Mouse (Mus musculus) heart, postnatal 4 days (tissue): ENCODE measurements around the gene Parp14. TPM values are rescaled to one million over a fixed set of nuclear protein-coding genes. Genes with fewer than 3 reads are reported as not detected.
"Not testable (repeated sequence)": the region's sequence is repeated elsewhere in the genome, so short reads cannot be mapped to it uniquely, and the experiment has no call there.

Source experiments
- DNase-seq: peaks from one replicate; pipeline ENCODE4 v3.0.0; 2021
- total RNA-seq, 2 experiments: library from RNA; stranded (reverse); gene quantifications; 2 replicates each; pipeline ENCODE4 v1.2.3; 2021

The Parp14 gene
- 1 to 10 TPM; 5.2 to 5.4 TPM for total RNA-seq

DNA sequence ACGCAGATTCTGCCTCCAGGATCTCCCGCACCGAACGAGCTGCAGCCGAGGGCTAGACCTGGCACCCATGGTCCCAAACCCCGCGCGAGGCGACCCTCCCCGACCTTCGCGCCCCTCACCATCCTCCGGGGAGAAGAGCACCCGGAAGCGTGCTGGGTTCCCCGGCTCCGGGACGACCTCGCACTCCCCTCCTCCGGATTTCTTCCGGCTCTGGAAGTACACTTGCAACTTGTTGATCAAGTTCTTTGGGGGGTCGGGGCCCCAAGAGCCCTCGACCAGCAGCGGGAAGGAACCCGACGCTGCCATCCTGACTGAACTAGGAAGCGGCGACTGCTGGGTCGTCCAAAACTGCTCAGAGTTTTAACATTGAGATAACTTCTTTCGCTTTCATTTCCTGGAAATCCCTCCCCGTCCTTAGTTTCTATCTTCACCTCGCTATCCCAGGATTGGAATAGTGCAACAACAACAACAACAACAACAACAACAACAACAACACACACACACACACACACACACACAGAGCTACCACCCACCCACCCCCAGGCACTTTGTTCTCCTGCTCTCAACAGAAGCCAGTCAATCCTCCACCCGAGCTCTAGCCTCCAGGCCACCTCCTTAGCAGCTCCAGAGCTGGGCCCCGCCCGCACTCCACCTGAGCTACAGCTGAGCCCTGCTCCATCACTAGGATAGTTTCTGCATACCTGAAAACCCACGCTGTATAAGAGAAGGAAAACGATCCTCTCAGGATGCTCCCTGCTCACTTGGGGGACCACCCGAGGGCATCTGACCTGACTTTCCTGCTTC, at the start of gene Parp14:
Parp14 (minus strand) TSS at position 497 of the 804 bp plus-strand sequence.
- peak; percentile 41 for DNase-seq

GRCm38 (mm10) chr16:35918721-35919543, 47.6 kb upstream of the Parp14 start:
- DNase-seq = no peak

- DNase-seq = no peak
Measured at GRCm38 (mm10) chr16:35914301-35914700, 43.0 kb upstream of the Parp14 start.

- peak; percentile 27 for DNase-seq
Measured at GRCm38 (mm10) chr16:35913526-35913925, 42.2 kb upstream of the Parp14 start.

DNA sequence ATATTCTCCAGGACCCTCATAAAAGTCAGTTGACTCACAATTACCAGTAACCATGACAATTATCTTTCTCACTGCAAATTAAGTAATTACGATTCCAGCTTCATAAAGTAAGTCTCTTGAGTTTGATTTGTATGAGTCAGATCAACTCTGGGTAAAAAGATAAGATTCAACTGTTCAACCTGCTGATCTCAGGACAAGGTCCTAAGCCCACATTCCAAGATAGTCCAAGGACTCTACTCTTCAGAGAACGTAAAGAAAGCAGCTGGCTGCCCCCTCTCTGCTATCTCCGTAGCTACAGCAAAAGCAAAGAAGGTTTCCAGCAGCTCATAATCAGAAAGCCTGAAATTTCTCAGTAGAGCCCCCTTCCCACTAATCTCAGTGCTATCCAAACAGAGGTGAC, 40.1 kb upstream of the Parp14 start:
- DNase-seq = no peak

DNA sequence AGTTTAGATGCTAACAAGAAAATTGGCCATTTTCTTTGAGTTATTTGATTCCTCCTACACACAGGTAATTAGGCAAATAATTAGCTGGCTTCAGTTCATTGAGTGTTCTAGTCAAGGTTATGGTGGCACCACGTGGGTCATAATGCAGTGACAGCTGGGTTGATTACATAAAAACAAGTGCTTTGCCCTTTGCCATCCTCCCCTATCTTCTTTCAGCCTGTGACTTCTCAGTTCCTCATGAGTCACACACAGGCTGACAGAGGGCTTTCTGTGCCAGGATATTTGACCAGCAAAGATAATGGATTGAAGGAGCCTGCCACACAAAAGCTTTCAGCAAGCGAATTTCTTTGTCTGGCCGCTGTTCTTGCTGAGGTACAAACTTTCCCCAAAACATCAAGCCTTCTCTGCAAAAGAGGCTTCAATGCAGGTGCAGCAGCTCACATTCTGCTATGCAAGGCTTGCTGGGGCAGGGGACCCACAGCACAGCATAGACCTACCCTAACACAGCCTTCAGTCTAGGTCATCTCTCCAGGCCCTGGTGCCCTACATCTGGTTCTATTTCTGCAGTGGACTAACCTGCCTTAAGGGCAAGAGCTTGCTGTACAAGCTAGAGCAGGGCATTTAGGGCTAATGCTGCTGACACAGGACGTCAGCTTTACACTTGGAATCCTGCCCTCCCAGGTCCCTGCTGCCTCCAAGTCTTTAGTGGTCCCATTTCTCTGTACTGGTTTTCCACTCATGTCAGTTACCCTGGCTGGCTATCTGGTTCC, 36.3 kb upstream of the Parp14 start:
- DNase-seq = peak; percentile 21

- no peak for DNase-seq
Measured at GRCm38 (mm10) chr16:35906887-35907286, 35.5 kb upstream of the Parp14 start.

DNA sequence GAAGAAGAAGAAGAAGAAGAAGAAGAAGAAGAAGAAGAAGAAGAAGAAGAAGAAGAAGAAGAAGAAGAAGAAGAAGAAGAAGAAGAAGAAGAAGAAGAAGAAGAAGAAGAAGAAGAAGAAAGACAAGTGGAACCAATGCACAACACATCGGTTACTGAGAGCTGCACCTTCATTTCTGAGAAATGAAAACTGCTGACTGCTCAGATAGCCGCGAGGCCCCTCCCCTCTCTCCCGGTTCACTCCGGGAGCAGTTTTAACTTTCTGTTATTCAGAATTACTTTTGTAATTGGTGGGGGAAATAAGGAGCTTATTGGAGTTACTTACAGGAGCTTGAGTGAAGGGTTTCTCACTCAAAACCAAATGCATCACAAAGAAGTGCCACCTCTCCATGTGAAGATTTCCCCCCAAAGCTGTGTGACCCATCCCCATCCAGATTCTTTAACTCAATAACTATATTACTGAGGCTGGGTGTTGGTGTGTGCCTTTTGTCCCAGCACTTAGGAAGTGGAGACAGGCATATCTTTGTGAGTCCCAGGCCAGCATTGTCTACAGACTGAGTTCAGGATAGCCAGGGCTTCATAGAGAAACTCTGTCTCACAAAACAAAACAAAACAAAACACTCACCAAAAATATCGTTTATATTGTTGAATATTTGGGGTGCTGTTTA, 34.6 kb upstream of the Parp14 start:
- no peak for DNase-seq

DNA sequence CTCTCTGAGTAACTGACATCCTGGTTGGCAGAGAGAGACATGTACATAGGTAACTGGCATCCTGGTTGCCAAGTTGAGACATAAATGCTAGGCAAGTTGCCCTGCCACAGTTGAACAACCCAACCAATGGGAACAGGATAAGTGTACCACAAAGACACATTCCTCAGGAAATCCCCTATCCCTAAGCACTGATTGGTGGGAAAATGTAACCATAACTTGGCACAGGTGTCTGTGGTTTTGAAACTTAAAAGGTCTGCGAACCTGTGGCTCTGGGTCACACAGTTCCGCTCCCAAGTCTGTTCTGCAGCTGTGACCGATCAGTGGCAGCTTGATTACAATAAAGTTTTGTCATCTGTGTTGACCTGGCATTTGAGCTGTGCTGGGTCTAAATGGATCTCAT, 34.0 kb upstream of the Parp14 start:
- DNase-seq = no peak

GRCm38 (mm10) chr16:35904121-35904736, 32.9 kb upstream of the Parp14 start:
- no peak for DNase-seq

DNA sequence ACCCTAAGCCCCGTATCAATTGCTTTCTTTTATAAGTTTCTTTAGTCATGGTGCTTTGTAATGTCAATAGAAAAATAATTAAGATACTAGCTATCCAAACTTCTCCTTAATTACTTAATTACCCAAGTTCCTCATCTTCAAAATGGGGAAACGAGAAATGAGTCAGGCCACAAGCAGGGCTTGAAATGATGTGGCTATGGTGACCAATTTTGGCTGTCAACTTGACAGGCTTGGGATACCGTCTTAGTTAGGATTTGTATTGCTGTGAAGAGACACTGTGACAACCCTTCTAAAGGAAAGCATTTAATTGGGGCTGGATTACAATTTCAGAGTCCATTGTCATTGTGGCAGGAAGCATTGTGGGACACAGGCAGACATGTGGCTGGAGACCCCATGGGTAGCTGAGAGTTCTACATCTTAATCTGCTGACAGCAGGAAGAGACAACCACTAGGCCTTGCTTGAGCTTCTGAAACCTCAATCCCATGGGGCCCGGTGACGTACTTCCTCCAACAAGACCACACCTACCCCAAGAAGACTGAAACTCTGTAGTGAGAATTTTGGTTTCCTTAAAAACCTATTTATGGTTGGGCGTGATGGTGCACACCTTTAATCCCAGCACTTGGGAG, 31.8 kb upstream of the Parp14 start:
- DNase-seq = no peak

DNA sequence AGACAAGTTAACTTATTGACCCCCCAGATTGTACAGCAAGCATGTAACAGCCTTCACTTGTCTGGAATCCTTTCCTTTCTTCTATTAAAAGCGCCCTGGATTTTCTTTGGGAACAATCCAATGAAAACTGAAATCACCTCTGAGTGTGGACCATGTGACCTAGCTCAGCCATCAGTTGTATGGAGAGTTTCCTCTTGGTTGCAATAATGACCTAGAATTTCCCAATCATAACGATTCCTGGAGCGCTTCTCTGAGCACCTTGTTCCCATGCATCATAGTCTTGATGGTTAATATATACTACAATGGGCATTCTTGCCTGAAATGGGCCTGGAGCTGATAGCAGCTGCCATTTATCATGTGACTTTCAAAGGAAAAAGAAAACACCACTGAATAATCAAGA, 29.2 kb upstream of the Parp14 start:
- no peak for DNase-seq

- DNase-seq = no peak
Measured at GRCm38 (mm10) chr16:35894997-35895396, 23.7 kb upstream of the Parp14 start.

DNA sequence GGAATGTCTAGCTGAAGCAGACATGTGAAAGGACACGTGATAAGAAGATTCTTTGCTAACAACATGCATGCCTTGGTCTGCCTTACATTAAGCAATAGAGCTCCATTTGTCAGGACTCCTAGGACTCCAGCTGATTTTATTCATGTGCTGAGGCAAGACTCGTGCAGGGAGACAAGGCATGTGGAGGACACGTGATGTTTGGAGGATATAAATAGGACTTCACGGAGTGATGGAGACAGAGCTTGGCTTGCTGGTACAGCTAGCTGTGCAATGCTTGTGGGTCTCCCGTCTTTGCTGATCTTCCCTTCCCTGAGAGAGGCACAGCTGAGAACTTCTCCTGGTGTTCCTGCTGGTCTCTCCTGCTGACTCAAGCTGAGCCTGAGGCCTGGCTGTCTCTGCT, 20.3 kb upstream of the Parp14 start:
- DNase-seq = not testable (repeated sequence)

DNA sequence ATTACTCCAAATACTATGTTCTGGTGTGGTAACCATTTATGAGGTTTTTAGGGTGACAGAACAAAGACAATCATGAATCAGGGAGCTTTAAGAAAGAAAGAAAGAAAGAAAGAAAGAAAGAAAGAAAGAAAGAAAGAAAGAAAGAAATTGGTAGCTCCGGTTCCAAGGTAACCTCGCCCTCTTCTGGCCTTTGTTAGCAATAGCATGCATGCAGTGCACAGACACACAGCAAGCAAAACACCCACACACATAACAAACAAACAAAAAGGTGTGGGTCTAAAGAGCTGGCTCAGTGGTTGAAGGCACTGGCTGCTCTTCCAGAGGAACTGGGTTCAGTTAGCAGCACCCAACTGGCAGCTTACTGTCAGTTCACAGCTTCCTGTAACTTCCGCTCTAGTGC, 19.3 kb upstream of the Parp14 start:
- DNase-seq = no peak

- no peak for DNase-seq
Measured at GRCm38 (mm10) chr16:35888910-35889309, 17.6 kb upstream of the Parp14 start.

- DNase-seq = no peak
Measured at GRCm38 (mm10) chr16:35888174-35888573, 16.8 kb upstream of the Parp14 start.

- peak; percentile 78 for DNase-seq
Measured at GRCm38 (mm10) chr16:35874416-35874815, 3.1 kb upstream of the Parp14 start.

- DNase-seq = no peak
Measured at GRCm38 (mm10) chr16:35872410-35873006, 1.2 kb upstream of the Parp14 start.

DNA sequence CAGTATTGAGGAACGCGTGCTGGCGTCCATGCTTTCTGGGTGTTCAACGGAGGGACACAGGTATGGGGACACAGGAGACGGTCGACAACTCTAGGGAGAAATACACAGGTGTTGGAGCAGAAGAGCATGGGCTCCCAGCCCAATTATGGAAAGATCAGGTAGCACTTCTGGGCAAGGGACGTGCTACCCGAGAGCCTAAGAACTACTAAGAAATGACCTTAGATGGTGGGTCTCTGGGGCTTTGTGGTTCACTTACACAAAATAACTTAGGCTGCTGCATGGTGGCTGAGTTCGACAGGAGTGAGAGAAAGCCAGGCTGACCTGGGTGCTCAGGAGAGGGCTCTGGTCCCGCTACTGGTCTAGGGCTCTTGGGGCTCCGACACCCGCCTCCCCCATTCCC, 554 bp upstream of the Parp14 start:
- no peak for DNase-seq

GRCm38 (mm10) chr16:35870581-35871047, 730 bp downstream of the Parp14 start:
- DNase-seq = no peak
